Mouse (Mus musculus) spleen, adult 12 weeks (tissue): ENCODE data around the gene Tgfbr3l.

Experiments used
- DNase-seq: peaks from one replicate; pipeline ENCODE4 v3.0.0; 2022; ENCODE audit warnings: low spot score

Gene Tgfbr3l

DNA sequence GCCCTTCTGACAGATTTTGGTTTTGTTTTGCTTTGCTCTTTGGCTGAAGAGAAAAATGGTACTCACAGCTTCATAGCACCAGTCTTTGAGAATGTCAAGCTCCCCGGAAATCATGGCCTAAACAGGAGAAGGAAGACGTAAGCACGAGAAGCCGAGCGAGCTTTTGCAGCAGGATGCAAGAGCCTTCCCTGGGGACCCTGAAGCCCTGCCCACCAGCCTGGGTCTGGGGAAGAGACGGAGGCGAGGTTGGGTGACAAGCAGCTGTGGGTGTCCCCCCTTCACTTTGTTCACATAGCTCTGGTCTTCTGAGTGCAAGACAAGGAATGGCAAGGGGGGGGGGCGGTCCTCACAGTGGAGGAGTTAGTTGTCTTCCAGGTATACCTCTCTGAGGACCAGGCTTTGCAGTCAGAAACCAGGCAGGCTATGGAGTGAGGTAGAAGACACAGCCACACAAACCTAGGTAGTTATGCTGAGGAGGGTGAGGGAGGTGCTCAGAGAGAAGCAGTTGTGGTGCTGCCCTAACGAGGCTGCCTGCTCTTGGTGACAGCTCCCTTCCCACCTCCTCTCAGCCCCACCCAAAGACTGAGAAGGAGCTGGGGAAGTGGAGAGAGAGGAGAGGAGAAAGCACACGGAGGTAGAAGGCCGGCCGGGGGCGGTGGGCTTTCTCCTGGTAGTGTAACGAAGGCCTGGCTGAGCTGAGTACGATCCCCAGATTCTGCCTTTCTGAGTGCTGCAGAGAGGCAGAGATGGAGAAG lies 17.3 kb downstream of the Tgfbr3l start:
- no peak for DNase-seq

DNA sequence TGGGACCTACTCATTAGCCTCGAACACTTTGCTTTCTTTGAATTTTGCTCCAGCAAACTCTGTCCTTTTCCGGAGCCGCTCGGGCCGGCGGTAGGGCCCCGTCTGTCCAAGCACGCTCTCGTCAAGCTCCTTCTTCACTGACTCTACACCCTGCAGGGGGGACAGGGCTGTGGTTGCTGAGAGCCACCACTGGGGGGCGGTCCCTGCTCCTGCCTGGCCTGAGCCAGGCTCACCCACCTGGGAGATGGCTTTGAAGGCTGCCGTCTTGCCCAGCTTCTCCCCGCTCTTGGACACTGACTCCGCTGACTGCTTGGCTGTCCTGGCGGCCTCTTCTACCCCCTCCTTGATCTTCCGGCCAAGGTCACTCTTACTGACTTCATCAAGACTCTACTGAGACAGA lies 19.6 kb downstream of the Tgfbr3l start:
- no peak for DNase-seq

GRCm38 (mm10) chr8:4269609-4270008 lies 21.6 kb downstream of the Tgfbr3l start:
- DNase-seq: no peak

- peak; percentile 86 for DNase-seq
Observed at GRCm38 (mm10) chr8:4275275-4276110, 27.5 kb downstream of the Tgfbr3l start, which contains the start of gene Timm44. Timm44 (minus strand) TSS chr8:4275913.

DNA sequence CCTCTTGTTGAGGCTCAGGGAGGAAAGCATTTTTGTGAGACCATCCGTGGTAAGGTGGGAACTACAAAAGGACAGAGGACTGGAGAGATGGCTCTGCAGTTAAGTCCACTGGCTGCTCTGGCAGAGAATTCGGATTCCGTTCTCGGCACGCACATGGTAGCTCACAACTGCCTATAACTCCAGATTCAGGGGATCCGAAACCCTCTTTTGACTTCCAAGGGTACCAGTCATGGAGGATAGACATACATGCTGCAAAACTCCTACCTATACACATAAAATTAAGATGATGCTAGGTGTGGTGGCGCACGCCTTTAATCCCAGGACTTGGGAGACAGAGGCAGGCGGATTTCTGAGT lies 28.1 kb downstream of the Tgfbr3l start:
- no peak for DNase-seq

GRCm38 (mm10) chr8:4292738-4293137 lies 44.7 kb downstream of the Tgfbr3l start:
- no peak for DNase-seq

- no peak for DNase-seq
Observed at GRCm38 (mm10) chr8:4297822-4298221, 49.8 kb downstream of the Tgfbr3l start.
